Mouse (Mus musculus) hindbrain, embryonic 16.5 days (tissue): ENCODE results near the gene Herpud1. TPM values are rescaled to one million over a fixed set of nuclear protein-coding genes. Genes with fewer than 3 reads are reported as not detected.

Experiments
- ATAC-seq: fragments of 200-750 bp; cut with Nextera tagmentation; 2 replicates; pipeline ENCODE4 v1.8.0; 2017; ENCODE audit warnings: moderate TSS enrichment, moderate library complexity
- H3K27ac ChIP-seq: fragments of 300-500 bp; sonication (generic); 2 replicates; pipeline ENCODE4 v1.5.1; 2014; ENCODE audit warnings: low read depth, mild to moderate bottlenecking, control low read depth, low read length, moderate library complexity
- H3K27me3 ChIP-seq: fragments of 300-500 bp; sonication (generic); replicated peaks from 2 replicates; pipeline ENCODE4 v1.6.1; 2014; ENCODE audit warnings: low read length; ENCODE audit not compliant: control insufficient read depth, insufficient read depth
- H3K36me3 ChIP-seq: fragments of 300-500 bp; sonication (generic); 2 replicates; pipeline ENCODE4 v1.6.1; 2014; ENCODE audit warnings: mild to moderate bottlenecking, low read length, moderate library complexity, mixed read lengths; ENCODE audit not compliant: control insufficient read depth, insufficient read depth
- H3K4me1 ChIP-seq: fragments of 300-500 bp; sonication (generic); 2 replicates; pipeline ENCODE4 v1.6.1; 2014; ENCODE audit warnings: low read depth, low read length; ENCODE audit not compliant: control insufficient read depth, insufficient read depth
- H3K4me2 ChIP-seq: fragments of 300-500 bp; sonication (generic); 2 replicates; pipeline ENCODE4 v1.6.1; 2014; ENCODE audit warnings: mild to moderate bottlenecking, low read length, control low read depth, moderate library complexity
- H3K4me3 ChIP-seq: fragments of 300-500 bp; sonication (generic); 2 replicates; pipeline ENCODE4 v1.5.1; 2014; ENCODE audit warnings: mild to moderate bottlenecking, low read length, control low read depth, moderate library complexity
- H3K9ac ChIP-seq: fragments of 300-500 bp; sonication (generic); 2 replicates; pipeline ENCODE4 v1.6.1; 2014; ENCODE audit warnings: low read depth, mild to moderate bottlenecking, control low read depth, low read length, moderate library complexity
- H3K9me3 ChIP-seq: fragments of 300-500 bp; sonication (generic); 2 replicates; pipeline ENCODE4 v1.6.1; 2014; ENCODE audit warnings: mild to moderate bottlenecking, low read length, moderate library complexity; ENCODE audit not compliant: control insufficient read depth
- WGBS: fragments of 180-500 bp; shearing (Covaris S2); extraction: QIAGEN DNeasy Blood & Tissue Kit; methylation state at CpG from one replicate; pipeline ENCODE4 v1.1.7; 2014; 5-methylcytosine and 5-hydroxymethylcytosine counted together
- polyA plus RNA-seq: library from polyadenylated mRNA; unstranded; fragments of >200 nt; fragmentation: Nextera tagmentation; extraction: Ambion mirVana; gene quantifications from 2 replicates; pipeline ENCODE4 v1.2.1, GENCODE M21; 2015

The Herpud1 gene
- polyA plus RNA-seq, 1 experiment from 2014 or later, result 71.3 TPM

DNA sequence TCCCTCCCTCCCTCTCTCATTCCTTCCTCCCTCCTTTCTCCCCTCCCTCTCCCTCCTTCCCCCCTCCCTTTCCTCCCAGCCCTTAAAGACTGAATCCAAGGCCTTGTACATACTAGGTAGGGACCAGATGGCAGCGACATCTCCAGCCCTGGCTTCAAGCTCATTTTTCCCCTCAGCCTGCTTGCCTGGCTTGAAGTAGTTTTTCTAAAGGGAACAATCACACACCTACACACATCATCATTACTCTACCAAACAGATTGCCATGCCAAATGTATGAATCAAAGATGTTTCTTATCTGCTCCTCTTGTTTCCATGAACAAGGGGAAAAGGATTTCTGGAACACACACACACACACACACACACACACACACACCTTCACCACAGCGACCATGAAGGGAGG, 58.2 kb downstream of the Herpud1 start:
- Histone ChIP-seq H3K4me1 (no peaks in the 10 kb centered on the region), H3K36me3 (no peaks in the 10 kb centered on the region), H3K9ac (no peak overlapping the region), H3K27ac (no peak overlapping the region), H3K4me3 (no peak overlapping the region), H3K9me3 (no peaks in the 10 kb centered on the region), H3K27me3 (no peaks in the 10 kb centered on the region), H3K4me2 (no peak overlapping the region)
- ATAC-seq, result no peak
- WGBS, result 92% methylated on average over 2 of the region's 2 CpGs

Other genes starting within 250 kb of the Herpud1 start
- gene Mt4, start 249.2 kb upstream of the Herpud1 start, polyA plus RNA-seq, result not detected in 2 replicates
- 242 and 317 TPM in 2 replicates for gene Mt3, start 233.8 kb upstream of the Herpud1 start, polyA plus RNA-seq
- gene Mt2, start 213.8 kb upstream of the Herpud1 start, polyA plus RNA-seq, result 30.4 and 53.8 TPM in 2 replicates
- 126 and 210 TPM in 2 replicates for gene Mt1, start 207.4 kb upstream of the Herpud1 start, polyA plus RNA-seq
- 54.0 and 62.1 TPM in 2 replicates for gene Nup93, start 171.9 kb upstream of the Herpud1 start, polyA plus RNA-seq
- 0.11 and 0.21 TPM in 2 replicates for gene Slc12a3, start 57.2 kb upstream of the Herpud1 start, polyA plus RNA-seq
- 0.11 and 0.31 TPM in 2 replicates for gene Nlrc5, start 47.9 kb downstream of the Herpud1 start, polyA plus RNA-seq
- gene Cpne2, start 146.6 kb downstream of the Herpud1 start, polyA plus RNA-seq, result 22.7 and 23.5 TPM in 2 replicates
- gene Rspry1, start 215.5 kb downstream of the Herpud1 start, polyA plus RNA-seq, result 45.0 and 48.1 TPM in 2 replicates
- gene Fam192a, start 215.6 kb downstream of the Herpud1 start, polyA plus RNA-seq, result 67.4 and 67.9 TPM in 2 replicates